Mouse (Mus musculus): ENCODE measurements around the gene Rdm1. TPM values are rescaled to one million over a fixed set of nuclear protein-coding genes. Genes with fewer than 3 reads are reported as not detected.

Rdm1 gene
- polyA plus RNA-seq, 1 experiment from 2014 or later = 28.2 TPM

GRCm38 (mm10) chr11:101665636-101665992, 38.6 kb downstream of the Rdm1 start:
- Histone ChIP-seq H3K36me3 (replicated peaks) (no peaks in the 10 kb centered on the region), H3K27ac (replicated peaks) (peak overlapping the region; percentile 83), H3K4me3 (peak overlapping the region; percentile 71), H3K27me3 (replicated peaks; ENCODE audit: low read depth, poor library complexity, severe bottlenecking) (peaks cover 13% of the 10 kb centered on the region), H3K4me1 (peaks cover 45% of the 10 kb centered on the region), H3K9me3 (no peaks in the 10 kb centered on the region)
- 1% methylated on average over 24 of the region's 24 CpGs for WGBS
- no peak for DNase-seq (ENCODE audit: low spot score)

- Histone ChIP-seq H3K27me3 (replicated peaks; ENCODE audit: low read depth, poor library complexity, severe bottlenecking) (peaks cover 13% of the 10 kb centered on the region), H3K36me3 (replicated peaks) (no peaks in the 10 kb centered on the region), H3K4me1 (peaks cover 45% of the 10 kb centered on the region), H3K4me3 (peak overlapping the region; percentile 36), H3K27ac (replicated peaks) (no peak overlapping the region; the same call in 1 of the 2 replicates), H3K9me3 (no peaks in the 10 kb centered on the region)
- DNase-seq (ENCODE audit: low spot score) = no peak
- 81% methylated on average over 28 of the region's 28 CpGs for WGBS
These were observed 39.8 kb downstream of the Rdm1 start for GRCm38 (mm10) chr11:101666626-101667345.

- Histone ChIP-seq H3K27ac (replicated peaks) (no peak overlapping the region; the same call in 1 of the 2 replicates), H3K4me3 (no peak overlapping the region; the same call in 1 of the 2 replicates), H3K36me3 (replicated peaks) (no peaks in the 10 kb centered on the region), H3K9me3 (no peaks in the 10 kb centered on the region), H3K27me3 (replicated peaks; ENCODE audit: low read depth, poor library complexity, severe bottlenecking) (peaks cover 13% of the 10 kb centered on the region), H3K4me1 (peaks cover 47% of the 10 kb centered on the region)
- no peak for DNase-seq (ENCODE audit: low spot score)
- WGBS = 78% methylated on average over 14 of the region's 14 CpGs
These were observed 41.0 kb downstream of the Rdm1 start for GRCm38 (mm10) chr11:101667871-101668532.

GRCm38 (mm10) chr11:101668546-101669261, 41.7 kb downstream of the Rdm1 start:
- H3K4me3 ChIP-seq = no peak overlapping the region; the same call in 1 of the 2 replicates
- 55% methylated on average over 13 of the region's 13 CpGs for WGBS
- no peak overlapping the region; the same call in none of the 2 replicates for H3K27ac ChIP-seq (replicated peaks)
- H3K9me3 ChIP-seq = no peaks in the 10 kb centered on the region
- peaks cover 54% of the 10 kb centered on the region for H3K4me1 ChIP-seq
- DNase-seq (ENCODE audit: low spot score) = no peak
- peaks cover 13% of the 10 kb centered on the region for H3K27me3 ChIP-seq (replicated peaks; ENCODE audit: low read depth, poor library complexity, severe bottlenecking)
- no peaks in the 10 kb centered on the region for H3K36me3 ChIP-seq (replicated peaks)

- no peak for DNase-seq (ENCODE audit: low spot score)
- Histone ChIP-seq H3K36me3 (replicated peaks) (no peaks in the 10 kb centered on the region), H3K4me3 (no peak overlapping the region), H3K27ac (replicated peaks) (no peak overlapping the region), H3K4me1 (peaks cover 49% of the 10 kb centered on the region), H3K27me3 (replicated peaks; ENCODE audit: low read depth, poor library complexity, severe bottlenecking) (peaks cover 13% of the 10 kb centered on the region), H3K9me3 (no peaks in the 10 kb centered on the region)
- WGBS = 82% methylated on average over 1 of the region's 1 CpGs
These were observed 43.3 kb downstream of the Rdm1 start for GRCm38 (mm10) chr11:101670334-101670733.

GRCm38 (mm10) chr11:101671255-101671654, 44.3 kb downstream of the Rdm1 start:
- WGBS = 89% methylated on average over 4 of the region's 4 CpGs
- no peak for DNase-seq (ENCODE audit: low spot score)

GRCm38 (mm10) chr11:101673010-101673642, 46.1 kb downstream of the Rdm1 start:
- H3K27ac ChIP-seq (replicated peaks) = peak overlapping the region; percentile 73
- 33% methylated on average over 16 of the region's 16 CpGs for WGBS

More at GRCm38 (mm10) chr11:101671255-101671654, 44.3 kb downstream of the Rdm1 start:
- Histone ChIP-seq H3K36me3 (replicated peaks) (no peaks in the 10 kb centered on the region), H3K4me1 (peaks cover 44% of the 10 kb centered on the region), H3K4me3 (no peak overlapping the region), H3K9me3 (no peaks in the 10 kb centered on the region), H3K27me3 (replicated peaks; ENCODE audit: low read depth, poor library complexity, severe bottlenecking) (peaks cover 11% of the 10 kb centered on the region), H3K27ac (replicated peaks) (no peak overlapping the region)

GRCm38 (mm10) chr11:101674106-101674505, 47.1 kb downstream of the Rdm1 start:
- Histone ChIP-seq H3K27me3 (replicated peaks; ENCODE audit: low read depth, poor library complexity, severe bottlenecking) (no peaks in the 10 kb centered on the region), H3K36me3 (replicated peaks) (no peaks in the 10 kb centered on the region), H3K27ac (replicated peaks) (no peak overlapping the region), H3K4me3 (no peak overlapping the region), H3K9me3 (no peaks in the 10 kb centered on the region), H3K4me1 (peaks cover 26% of the 10 kb centered on the region)
- WGBS = 88% methylated on average over 5 of the region's 5 CpGs
- no peak for DNase-seq (ENCODE audit: low spot score)

More at GRCm38 (mm10) chr11:101673010-101673642, 46.1 kb downstream of the Rdm1 start:
- peak; percentile 32 for DNase-seq (ENCODE audit: low spot score)
- no peaks in the 10 kb centered on the region for H3K9me3 ChIP-seq
- no peaks in the 10 kb centered on the region for H3K27me3 ChIP-seq (replicated peaks; ENCODE audit: low read depth, poor library complexity, severe bottlenecking)
- peaks cover 30% of the 10 kb centered on the region for H3K4me1 ChIP-seq
- H3K36me3 ChIP-seq (replicated peaks) = no peaks in the 10 kb centered on the region
- 0 out of 2 replicates have a peak overlapping the region, but pooled peaks have one; percentile 21 for H3K4me3 ChIP-seq

GRCm38 (mm10) chr11:101675349-101675748, 48.4 kb downstream of the Rdm1 start:
- peaks cover 28% of the 10 kb centered on the region for H3K4me1 ChIP-seq
- H3K4me3 ChIP-seq = no peak overlapping the region
- H3K36me3 ChIP-seq (replicated peaks) = no peaks in the 10 kb centered on the region
- DNase-seq (ENCODE audit: low spot score) = no peak
- H3K27ac ChIP-seq (replicated peaks) = no peak overlapping the region
- WGBS = 94% methylated on average over 4 of the region's 4 CpGs
- H3K9me3 ChIP-seq = no peaks in the 10 kb centered on the region
- no peaks in the 10 kb centered on the region for H3K27me3 ChIP-seq (replicated peaks; ENCODE audit: low read depth, poor library complexity, severe bottlenecking)

GRCm38 (mm10) chr11:101677655-101678054, 50.7 kb downstream of the Rdm1 start:
- no peaks in the 10 kb centered on the region for H3K36me3 ChIP-seq (replicated peaks)
- no peak for DNase-seq (ENCODE audit: low spot score)
- no peak overlapping the region for H3K27ac ChIP-seq (replicated peaks)
- no peaks in the 10 kb centered on the region for H3K9me3 ChIP-seq
- no peak overlapping the region for H3K4me3 ChIP-seq
- H3K4me1 ChIP-seq = peaks cover 39% of the 10 kb centered on the region
- 83% methylated on average over 12 of the region's 12 CpGs for WGBS
- no peaks in the 10 kb centered on the region for H3K27me3 ChIP-seq (replicated peaks; ENCODE audit: low read depth, poor library complexity, severe bottlenecking)

- H3K27me3 ChIP-seq (replicated peaks; ENCODE audit: low read depth, poor library complexity, severe bottlenecking) = no peaks in the 10 kb centered on the region
- H3K4me1 ChIP-seq = peaks cover 29% of the 10 kb centered on the region
- DNase-seq (ENCODE audit: low spot score) = no peak
- no peaks in the 10 kb centered on the region for H3K36me3 ChIP-seq (replicated peaks)
- 71% methylated on average over 5 of the region's 5 CpGs for WGBS
- H3K4me3 ChIP-seq = no peak overlapping the region
- 0 out of 2 replicates have a peak overlapping the region, but pooled peaks have one; percentile 24 for H3K27ac ChIP-seq (replicated peaks)
- H3K9me3 ChIP-seq = no peaks in the 10 kb centered on the region
These were observed 51.8 kb downstream of the Rdm1 start for GRCm38 (mm10) chr11:101678770-101679169.

GRCm38 (mm10) chr11:101679907-101680306, 52.9 kb downstream of the Rdm1 start:
- DNase-seq (ENCODE audit: low spot score) = no peak
- 32% methylated on average over 7 of the region's 7 CpGs for WGBS
- no peaks in the 10 kb centered on the region for H3K9me3 ChIP-seq
- H3K36me3 ChIP-seq (replicated peaks) = no peaks in the 10 kb centered on the region
- no peaks in the 10 kb centered on the region for H3K27me3 ChIP-seq (replicated peaks; ENCODE audit: low read depth, poor library complexity, severe bottlenecking)
- peak overlapping the region; percentile 66; the same call in 1 of the 2 replicates for H3K27ac ChIP-seq (replicated peaks)
- H3K4me1 ChIP-seq = peaks cover 28% of the 10 kb centered on the region
- H3K4me3 ChIP-seq = no peak overlapping the region

Data from embryonic facial prominence, embryonic 10.5 days (tissue).